Mouse (Mus musculus) megakaryocyte, embryonic 14.5 days (primary cell): ENCODE data around the gene Mical2.

ENCODE experiments used
- FLI1 ChIP-seq: IDR thresholded peaks from 2 replicates; pipeline ENCODE4 v1.6.1; 2012; ENCODE audit warnings: low read length, inconsistent platforms, mixed read lengths
- GATA1 ChIP-seq: IDR thresholded peaks from 3 replicates; pipeline ENCODE4 v1.6.1; 2012; ENCODE audit warnings: mixed read lengths, low read length, inconsistent platforms, borderline replicate concordance

- TF ChIP-seq GATA1 (no peak), FLI1 (no peak)
These were observed 151.0 kb downstream of the Mical2 start for GRCm38 (mm10) chr7:112376611-112377010.
